ENCODE assay signal across 8 mouse cellular contexts in the genomic region with DNA sequence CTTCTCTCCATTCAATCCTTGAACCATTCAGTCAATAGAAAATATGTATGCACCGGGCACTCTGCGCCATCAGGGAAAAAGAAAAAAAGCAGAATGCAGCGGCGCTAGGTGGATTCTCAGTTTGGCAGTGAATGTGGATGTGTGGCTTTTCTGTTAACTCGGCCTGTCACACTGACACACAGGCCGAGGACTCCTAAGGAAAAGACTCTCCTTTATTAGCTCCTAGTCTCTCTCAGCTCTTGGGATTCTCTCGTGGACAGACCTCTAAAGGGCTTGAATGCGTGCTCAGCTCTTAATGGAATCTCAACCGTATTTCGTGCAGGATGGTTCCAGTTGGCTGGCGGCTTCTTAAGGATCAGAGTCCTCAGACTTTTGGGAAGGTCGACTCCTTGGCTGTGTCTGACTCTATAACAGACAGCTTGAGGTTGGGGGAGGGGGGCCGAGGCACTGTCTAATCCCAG. TPM values are rescaled to one million over a fixed set of nuclear protein-coding genes. Genes with fewer than 3 reads are reported as not detected.
A peak's percentile ranks its signal among the peaks of the same experiment; 100 is the strongest.
DNase-seq lines count a peak whose midpoint lies in the region; ATAC-seq and TF ChIP-seq lines count a peak whose summit lies in the region.

No protein-coding gene starts in this region.

- H3K9ac ChIP-seq in heart, embryonic 12.5 days: peak overlapping the region; percentile 71
- peak overlapping the region; percentile 76 for H3K9ac ChIP-seq in MEL (ENCODE audit: control insufficient read depth, low read depth, low read length, poor library complexity, severe bottlenecking)
- peak overlapping the region; percentile 83 for H3K9ac ChIP-seq in hindbrain, embryonic 11.5 days (ENCODE audit: low read depth, low read length)
- H3K9ac ChIP-seq in limb, embryonic 12.5 days (replicated peaks): peak overlapping the region; percentile 91

- peak overlapping the region; percentile 80 for H3K4me3 ChIP-seq in heart, embryonic 12.5 days
- peak overlapping the region; percentile 56 to 78 for H3K4me3 ChIP-seq in MEL (ENCODE audit: control insufficient read depth in 1 of 2, insufficient read depth in 1 of 2, low read depth in 2 of 2, low read length in 2 of 2)
- peak overlapping the region; percentile 74 for H3K4me3 ChIP-seq in hindbrain, embryonic 11.5 days (ENCODE audit: low read depth, low read length)
- peak overlapping the region; percentile 84 for H3K4me3 ChIP-seq in limb, embryonic 12.5 days (replicated peaks)
- H3K4me3 ChIP-seq in small intestine, adult 2 months (ENCODE audit: low read depth, low read length): no peak overlapping the region

- no peak for TF ChIP-seq EP300 in MEL (IDR thresholded peaks at IDR 0.05; ENCODE audit: low read depth in 1 of 2, low read length in 2 of 2)

- H3K27ac ChIP-seq in heart, embryonic 12.5 days (ENCODE audit: poor library complexity, severe bottlenecking): peak overlapping the region; percentile 99
- peak overlapping the region; percentile 87 for H3K27ac ChIP-seq in MEL (ENCODE audit: control insufficient read depth, low read depth, low read length)
- H3K27ac ChIP-seq in hindbrain, embryonic 11.5 days (ENCODE audit: low read depth, low read length): peak overlapping the region; percentile 94
- peak overlapping the region; percentile 97 for H3K27ac ChIP-seq in limb, embryonic 12.5 days
- H3K27ac ChIP-seq in small intestine, adult 2 months (ENCODE audit: insufficient read depth, low read depth, low read length): peak overlapping the region; percentile 55; the same call in 1 of the 2 replicates

- H3K27me3 ChIP-seq in heart, embryonic 12.5 days (replicated peaks): no peaks in the 10 kb centered on the region
- H3K27me3 ChIP-seq in MEL (ENCODE audit: control insufficient read depth in 1 of 2, insufficient read depth in 2 of 2, low read length in 2 of 2): no peaks in the 10 kb centered on the region
- H3K27me3 ChIP-seq in hindbrain, embryonic 11.5 days (ENCODE audit: control insufficient read depth, insufficient read depth, low read length): no peaks in the 10 kb centered on the region
- no peaks in the 10 kb centered on the region for H3K27me3 ChIP-seq in limb, embryonic 12.5 days
- H3K27me3 ChIP-seq in small intestine, adult 2 months (ENCODE audit: control insufficient read depth, insufficient read depth, low read length): peaks cover 4% of the 10 kb centered on the region; the same call in 1 of the 2 replicates

- H3K4me2 ChIP-seq in heart, embryonic 12.5 days: peak overlapping the region; percentile 83
- peak overlapping the region; percentile 78 for H3K4me2 ChIP-seq in hindbrain, embryonic 11.5 days (replicated peaks; ENCODE audit: low read depth, low read length)
- H3K4me2 ChIP-seq in limb, embryonic 12.5 days: peak overlapping the region; percentile 82

- no peaks in the 10 kb centered on the region for H3K9me3 ChIP-seq in heart, embryonic 12.5 days (replicated peaks)
- H3K9me3 ChIP-seq in MEL (replicated peaks; ENCODE audit: insufficient read depth, low read length): no peaks in the 10 kb centered on the region
- no peaks in the 10 kb centered on the region for H3K9me3 ChIP-seq in hindbrain, embryonic 11.5 days (ENCODE audit: control insufficient read depth, low read length)
- no peaks in the 10 kb centered on the region for H3K9me3 ChIP-seq in limb, embryonic 12.5 days

- no peak for ATAC-seq in heart, embryonic 12.5 days (ENCODE audit: insufficient number of reproducible peaks, low FRiP score)
- no peak for ATAC-seq in hindbrain, embryonic 11.5 days (ENCODE audit: low FRiP score)
- no peak; the same call in 1 of the 2 replicates for ATAC-seq in limb, embryonic 12.5 days (ENCODE audit: insufficient number of reproducible peaks, insufficient read depth, low FRiP score, low TSS enrichment, low read depth)

- H3K36me3 ChIP-seq in heart, embryonic 12.5 days: peaks cover 27% of the 10 kb centered on the region
- H3K36me3 ChIP-seq in MEL (ENCODE audit: control insufficient read depth in 1 of 2, insufficient read depth in 2 of 2, low read length in 2 of 2): peaks cover 9 to 26% of the 10 kb centered on the region in 2 experiments
- peaks cover 5% of the 10 kb centered on the region; the same call in 1 of the 2 replicates for H3K36me3 ChIP-seq in hindbrain, embryonic 11.5 days (ENCODE audit: control insufficient read depth, insufficient read depth, low read length)
- H3K36me3 ChIP-seq in limb, embryonic 12.5 days: peaks cover 29% of the 10 kb centered on the region
- H3K36me3 ChIP-seq in small intestine, adult 2 months (ENCODE audit: control insufficient read depth, insufficient read depth, low read length): peaks cover 4% of the 10 kb centered on the region; the same call in 1 of the 2 replicates

- no peak for DNase-seq in heart, postnatal 25 days (ENCODE audit: low spot score)
- peak; percentile 63 for DNase-seq in MEL (ENCODE audit: low read depth, low spot score)
- peak; percentile 60 to 65 for DNase-seq in cerebellum, postnatal 25 days
- peak; percentile 41 for DNase-seq in hindbrain, embryonic 11.5 days (ENCODE audit: low spot score)
- no peak for DNase-seq in B cell, adult 2 months

- intact Hi-C loops in heart, postnatal 25 days (cut with DNase I): no loop called here

- TF ChIP-seq POLR2A in MEL (IDR thresholded peaks at IDR 0.05; ENCODE audit: control insufficient read depth in 1 of 2, insufficient read depth in 1 of 2, low read depth in 1 of 2, low read length in 2 of 2, poor library complexity in 1 of 2): no peak
- TF ChIP-seq POLR2A in small intestine, adult 2 months (IDR thresholded peaks at IDR 0.05; ENCODE audit: low read depth, low read length): no peak

- peaks cover 38% of the 10 kb centered on the region for H3K4me1 ChIP-seq in heart, embryonic 12.5 days (replicated peaks)
- H3K4me1 ChIP-seq in MEL (ENCODE audit: control insufficient read depth in 1 of 2, insufficient read depth in 2 of 2, low read length in 2 of 2): peaks cover 2 to 12% of the 10 kb centered on the region in 2 experiments; a peak in 3 of 4 replicates
- H3K4me1 ChIP-seq in hindbrain, embryonic 11.5 days (replicated peaks; ENCODE audit: control insufficient read depth, insufficient read depth, low read length): peaks cover 5% of the 10 kb centered on the region; the same call in 1 of the 2 replicates
- peaks cover 33% of the 10 kb centered on the region for H3K4me1 ChIP-seq in limb, embryonic 12.5 days (replicated peaks)
- peaks cover 2% of the 10 kb centered on the region; the same call in 1 of the 2 replicates for H3K4me1 ChIP-seq in small intestine, adult 2 months (ENCODE audit: control insufficient read depth, insufficient read depth, insufficient read length, low read length)

- no peak for TF ChIP-seq RAD21 in MEL (IDR thresholded peaks at IDR 0.05; ENCODE audit: low read depth, low read length)

- WGBS in heart, embryonic 12.5 days: 6% methylated on average over 13 of the region's 13 CpGs
- 4% methylated on average over 13 of the region's 13 CpGs for WGBS in hindbrain, embryonic 11.5 days
- 10% methylated on average over 13 of the region's 13 CpGs for WGBS in limb, embryonic 12.5 days
- WGBS in small intestine, adult 2 months: 28% methylated on average over 13 of the region's 13 CpGs

- H3K79me2 ChIP-seq in MEL (ENCODE audit: control insufficient read depth, insufficient read depth, low read length, poor library complexity): peaks cover 18% of the 10 kb centered on the region

- no peak for TF ChIP-seq CTCF in MEL (IDR thresholded peaks at IDR 0.05 in 2 of 3, conservative IDR thresholded peaks at IDR 0.05 in 1 of 3; ENCODE audit: control insufficient read depth in 1 of 3, insufficient read depth in 1 of 3, low read depth in 2 of 3, low read length in 3 of 3, poor library complexity in 1 of 3, severe bottlenecking in 1 of 3)
- TF ChIP-seq CTCF in small intestine, adult 2 months (IDR thresholded peaks at IDR 0.05; ENCODE audit: extremely low read depth, insufficient read length, insufficient replicate concordance, low read depth, low read length): no peak

TF ChIP-seq in MEL, 35 proteins besides CTCF, POLR2A, EP300 and RAD21:
- TF ChIP-seq ZNF384 (IDR thresholded peaks at IDR 0.05; ENCODE audit: low read depth, low read length) (peak; percentile 32; the same call in 1 of the 2 replicates), MYC (IDR thresholded peaks at IDR 0.05; ENCODE audit: low read depth, low read length) (peak; percentile 13; the same call in 1 of the 2 replicates), GATA1 (IDR thresholded peaks at IDR 0.05; ENCODE audit: low read depth, low read length) (no peak), JUND (IDR thresholded peaks at IDR 0.05; ENCODE audit: low read depth, low read length) (no peak), ZC3H11A (IDR thresholded peaks at IDR 0.05; ENCODE audit: low read depth, low read length) (no peak), ETS1 (IDR thresholded peaks at IDR 0.05; ENCODE audit: low read depth, low read length) (no peak)

RNA-seq across cellular contexts. Expression of a gene that starts 0.6 kb away (rescaled TPM):
- polyA plus RNA-seq in heart, embryonic 12.5 days (2016; fragmentation: Nextera tagmentation; extraction: Ambion mirVana): 1,672 and 1,682 TPM in 2 replicates
- 1,000 to 10,000 TPM; 5,468 to 5,495 TPM for total RNA-seq in heart, postnatal 25 days (2021)
- total RNA-seq in MEL (2012; rRNA removed): 311 and 342 TPM in 2 replicates
- polyA plus RNA-seq in MEL (2012; ENCODE audit: insufficient read depth in 1 of 2, insufficient read length in 2 of 2, low read depth in 1 of 2, low replicate concordance in 2 of 2, missing spikeins in 1 of 2): 100 to 1,000 TPM; 188 to 471 TPM
- polyA plus RNA-seq in hindbrain, embryonic 11.5 days (2014; fragmentation: Nextera tagmentation; extraction: Ambion mirVana): 486 and 529 TPM in 2 replicates
- polyA plus RNA-seq in limb, embryonic 12.5 days (2016; fragmentation: Nextera tagmentation; extraction: Ambion mirVana): 484 and 487 TPM in 2 replicates
- 60.8 and 68.8 TPM in 2 replicates for polyA plus RNA-seq in small intestine, adult 2 months (2012; rRNA removed)

RNA-seq across cellular contexts. Expression of a gene that starts 59.7 kb away (rescaled TPM):
- polyA plus RNA-seq in heart, embryonic 12.5 days (2016; fragmentation: Nextera tagmentation; extraction: Ambion mirVana): 5.8 and 6.3 TPM in 2 replicates
- 10 to 100 TPM in 1 of 2 experiments, 1 to 10 TPM in 1; 9.6 to 11.4 TPM for total RNA-seq in heart, postnatal 25 days (2021)
- total RNA-seq in MEL (2012; rRNA removed): 20.0 and 25.1 TPM in 2 replicates
- polyA plus RNA-seq in MEL (2012; ENCODE audit: insufficient read depth in 1 of 2, insufficient read length in 2 of 2, low read depth in 1 of 2, low replicate concordance in 2 of 2, missing spikeins in 1 of 2): 10 to 100 TPM in 1 of 2 experiments, not detected in 1; 23.1 TPM
- 5.7 and 7.9 TPM in 2 replicates for polyA plus RNA-seq in hindbrain, embryonic 11.5 days (2014; fragmentation: Nextera tagmentation; extraction: Ambion mirVana)
- polyA plus RNA-seq in limb, embryonic 12.5 days (2016; fragmentation: Nextera tagmentation; extraction: Ambion mirVana): 4.9 and 6.6 TPM in 2 replicates
- 4.8 and 10.9 TPM in 2 replicates for polyA plus RNA-seq in small intestine, adult 2 months (2012; rRNA removed)

Comparison
In these comparisons a context has a peak if more than half of its experiments do, and no peak if none do; other contexts are left out.
1. DNase-seq: peak in MEL (single experiment), cerebellum, postnatal 25 days (2 of 2) and hindbrain, embryonic 11.5 days (single experiment); none in heart, postnatal 25 days (single experiment) and B cell, adult 2 months (0 of 2).
2. Peak in every context shown above with its lines, with median percentiles within 50 percentile points of each other: H3K27ac ChIP-seq, H3K4me2 ChIP-seq and H3K9ac ChIP-seq.